ENCODE assay signal across 18 mouse cellular contexts in the genomic region with DNA sequence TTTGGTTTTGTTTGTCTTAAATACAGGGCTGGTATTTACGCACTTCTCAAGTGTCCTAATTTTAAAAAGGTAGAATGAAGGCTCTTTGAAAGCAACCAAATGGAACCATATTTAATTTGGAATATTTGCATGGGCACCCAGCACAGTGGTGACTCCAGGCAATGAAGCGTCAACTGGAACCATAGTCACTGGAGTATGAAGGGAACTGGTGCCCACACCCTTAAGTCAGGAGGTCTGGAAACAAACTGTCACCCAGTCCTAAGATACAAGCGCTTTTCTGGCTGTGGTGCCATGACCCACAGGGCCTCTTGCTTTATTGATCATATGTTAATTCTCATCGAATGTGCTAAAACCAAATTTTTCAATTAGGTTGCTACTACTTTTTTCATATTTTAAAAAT. TPM values are rescaled to one million over a fixed set of nuclear protein-coding genes. Genes with fewer than 3 reads are reported as not detected.
"Had no signal": no experiment of that assay in that cellular context is flagged by ENCODE, and none has a peak within 500 bp of the region (broad histone marks: within the 10 kb centered on the region; RNA-seq: fewer than 3 reads in every experiment).

No protein-coding gene starts in this region.

- H3K36me3 ChIP-seq: lung, embryonic 15.5 days; midbrain, embryonic 13.5 days; midbrain, embryonic 15.5 days; neural tube, embryonic 12.5 days; stomach, embryonic 15.5 days had no signal

- H3K4me2 ChIP-seq: lung, embryonic 15.5 days; midbrain, embryonic 11.5 days; midbrain, embryonic 13.5 days; midbrain, embryonic 15.5 days; neural tube, embryonic 12.5 days; stomach, embryonic 15.5 days had no signal

- H3K4me1 ChIP-seq: lung, embryonic 15.5 days; midbrain, embryonic 13.5 days; midbrain, embryonic 15.5 days; neural tube, embryonic 12.5 days; stomach, embryonic 15.5 days had no signal

- H3K9me3 ChIP-seq: lung, embryonic 15.5 days; megakaryocyte, embryonic 14.5 days; midbrain, embryonic 13.5 days; midbrain, embryonic 15.5 days; neural tube, embryonic 12.5 days; stomach, embryonic 15.5 days had no signal

- DNase-seq: liver, postnatal 0 days; lung, adult 2 months; lung, postnatal 14 days; lung, postnatal 36 days; right cerebral cortex, postnatal 14 days; thymus, adult 2 months; thymus, postnatal 25 days; thymus, postnatal 4 days had no signal

- ATAC-seq: liver, postnatal 0 days; lung, postnatal 0 days had no signal

- H3K4me3 ChIP-seq: lung, embryonic 15.5 days; midbrain, embryonic 13.5 days; midbrain, embryonic 15.5 days; neural tube, embryonic 12.5 days; stomach, embryonic 15.5 days had no signal

- H3K27ac ChIP-seq: lung, embryonic 15.5 days; macrophage; midbrain, embryonic 13.5 days; midbrain, embryonic 15.5 days; neural tube, embryonic 12.5 days; stomach, embryonic 15.5 days; stomach, postnatal 0 days had no signal

- H3K9ac ChIP-seq: liver, postnatal 0 days; lung, embryonic 15.5 days; midbrain, embryonic 13.5 days; midbrain, embryonic 15.5 days; neural tube, embryonic 12.5 days; stomach, embryonic 15.5 days had no signal

- H3K27me3 ChIP-seq: lung, embryonic 15.5 days; midbrain, embryonic 13.5 days; midbrain, embryonic 15.5 days; neural tube, embryonic 12.5 days; stomach, embryonic 15.5 days had no signal

RNA-seq across cellular contexts. Expression of a gene that starts 13.0 kb away (rescaled TPM):
- polyA plus RNA-seq: macrophage had no signal
